Mouse (Mus musculus): ENCODE measurements at regions not wholly inside any gene's neighbourhood (a gene's known extent, or its start where the extent isn't known, plus 50 kb on each side); places are given as distances from the start of the nearest gene placed in this dataset.

GRCm38 (mm10) chr5:4595010-4595409, 162.8 kb downstream of the Fzd1 start:
- no peak overlapping the region for H3K27ac ChIP-seq
- H3K4me3 ChIP-seq (replicated peaks): no peak overlapping the region
- no peak for ATAC-seq (ENCODE audit: insufficient number of reproducible peaks, insufficient read depth, low FRiP score, low TSS enrichment, low read depth)
- H3K27me3 ChIP-seq: no peaks in the 10 kb centered on the region
- no peaks in the 10 kb centered on the region for H3K9me3 ChIP-seq
- 80% methylated on average over 2 of the region's 2 CpGs for WGBS
- no peaks in the 10 kb centered on the region for H3K36me3 ChIP-seq
- no peak overlapping the region for H3K4me2 ChIP-seq
- H3K4me1 ChIP-seq (replicated peaks): no peaks in the 10 kb centered on the region
- no peak overlapping the region for H3K9ac ChIP-seq (replicated peaks)

GRCm38 (mm10) chr5:4594562-4594961, 163.3 kb downstream of the Fzd1 start:
- Histone ChIP-seq H3K27me3 (no peaks in the 10 kb centered on the region), H3K4me2 (no peak overlapping the region), H3K9ac (replicated peaks) (no peak overlapping the region), H3K4me3 (replicated peaks) (no peak overlapping the region), H3K9me3 (no peaks in the 10 kb centered on the region), H3K4me1 (replicated peaks) (no peaks in the 10 kb centered on the region), H3K27ac (no peak overlapping the region), H3K36me3 (no peaks in the 10 kb centered on the region)
- ATAC-seq (ENCODE audit: insufficient number of reproducible peaks, insufficient read depth, low FRiP score, low TSS enrichment, low read depth): no peak
- WGBS: 64% methylated on average over 2 of the region's 2 CpGs

- no peak for ATAC-seq (ENCODE audit: insufficient number of reproducible peaks, insufficient read depth, low FRiP score, low TSS enrichment, low read depth)
- Histone ChIP-seq H3K9ac (replicated peaks) (no peak overlapping the region), H3K4me3 (replicated peaks) (no peak overlapping the region), H3K27ac (no peak overlapping the region), H3K9me3 (no peaks in the 10 kb centered on the region), H3K4me1 (replicated peaks) (no peaks in the 10 kb centered on the region), H3K27me3 (no peaks in the 10 kb centered on the region), H3K4me2 (no peak overlapping the region), H3K36me3 (no peaks in the 10 kb centered on the region)
- WGBS: 66% methylated on average over 5 of the region's 5 CpGs
Observed at GRCm38 (mm10) chr5:4593638-4594381, 164.0 kb downstream of the Fzd1 start.

GRCm38 (mm10) chr5:4591721-4592120, 166.1 kb downstream of the Fzd1 start:
- Histone ChIP-seq H3K4me3 (replicated peaks) (no peak overlapping the region), H3K9ac (replicated peaks) (no peak overlapping the region), H3K4me2 (no peak overlapping the region), H3K4me1 (replicated peaks) (no peaks in the 10 kb centered on the region), H3K27me3 (no peaks in the 10 kb centered on the region), H3K36me3 (no peaks in the 10 kb centered on the region), H3K27ac (no peak overlapping the region), H3K9me3 (no peaks in the 10 kb centered on the region)
- WGBS: 82% methylated on average over 1 of the region's 1 CpGs
- ATAC-seq (ENCODE audit: insufficient number of reproducible peaks, insufficient read depth, low FRiP score, low TSS enrichment, low read depth): no peak

GRCm38 (mm10) chr5:4582702-4583475, 174.9 kb downstream of the Fzd1 start:
- Histone ChIP-seq H3K4me3 (replicated peaks) (no peak overlapping the region), H3K9ac (replicated peaks) (no peak overlapping the region), H3K27me3 (no peaks in the 10 kb centered on the region; the same call in 1 of the 2 replicates), H3K4me1 (replicated peaks) (no peaks in the 10 kb centered on the region), H3K9me3 (no peaks in the 10 kb centered on the region), H3K27ac (no peak overlapping the region), H3K4me2 (no peak overlapping the region), H3K36me3 (no peaks in the 10 kb centered on the region)
- no peak for ATAC-seq (ENCODE audit: insufficient number of reproducible peaks, insufficient read depth, low FRiP score, low TSS enrichment, low read depth)
- 83% methylated on average over 1 of the region's 1 CpGs for WGBS

- Histone ChIP-seq H3K4me1 (replicated peaks) (no peaks in the 10 kb centered on the region), H3K27ac (no peak overlapping the region), H3K4me3 (replicated peaks) (no peak overlapping the region), H3K36me3 (no peaks in the 10 kb centered on the region), H3K4me2 (no peak overlapping the region), H3K27me3 (no peaks in the 10 kb centered on the region; the same call in 1 of the 2 replicates), H3K9me3 (no peaks in the 10 kb centered on the region), H3K9ac (replicated peaks) (no peak overlapping the region)
- ATAC-seq (ENCODE audit: insufficient number of reproducible peaks, insufficient read depth, low FRiP score, low TSS enrichment, low read depth): no peak
- 81% methylated on average over 8 of the region's 8 CpGs for WGBS
Observed at GRCm38 (mm10) chr5:4580185-4580839, 177.5 kb downstream of the Fzd1 start.

- H3K9ac ChIP-seq (replicated peaks): no peak overlapping the region
- H3K4me1 ChIP-seq (replicated peaks): no peaks in the 10 kb centered on the region
- 75% methylated on average over 3 of the region's 3 CpGs for WGBS
- no peaks in the 10 kb centered on the region for H3K36me3 ChIP-seq
- no peaks in the 10 kb centered on the region for H3K9me3 ChIP-seq
- no peak for ATAC-seq (ENCODE audit: insufficient number of reproducible peaks, insufficient read depth, low FRiP score, low TSS enrichment, low read depth)
- H3K4me3 ChIP-seq (replicated peaks): no peak overlapping the region
- H3K27ac ChIP-seq: no peak overlapping the region
- no peaks in the 10 kb centered on the region; the same call in 1 of the 2 replicates for H3K27me3 ChIP-seq
- no peak overlapping the region for H3K4me2 ChIP-seq
Observed at GRCm38 (mm10) chr5:4578856-4579255, 179.0 kb downstream of the Fzd1 start.

GRCm38 (mm10) chr5:4577179-4577578, 180.7 kb downstream of the Fzd1 start:
- Histone ChIP-seq H3K27me3 (no peaks in the 10 kb centered on the region; the same call in 1 of the 2 replicates), H3K4me3 (replicated peaks) (no peak overlapping the region), H3K36me3 (no peaks in the 10 kb centered on the region), H3K4me2 (no peak overlapping the region), H3K27ac (no peak overlapping the region), H3K4me1 (replicated peaks) (no peaks in the 10 kb centered on the region), H3K9me3 (no peaks in the 10 kb centered on the region), H3K9ac (replicated peaks) (no peak overlapping the region)
- ATAC-seq (ENCODE audit: insufficient number of reproducible peaks, insufficient read depth, low FRiP score, low TSS enrichment, low read depth): no peak
- 88% methylated on average over 6 of the region's 6 CpGs for WGBS

- peaks cover 19% of the 10 kb centered on the region; the same call in 1 of the 2 replicates for H3K4me1 ChIP-seq (replicated peaks)
- no peak for ATAC-seq (ENCODE audit: insufficient number of reproducible peaks, insufficient read depth, low FRiP score, low TSS enrichment, low read depth)
- H3K9me3 ChIP-seq: no peaks in the 10 kb centered on the region
- no peaks in the 10 kb centered on the region for H3K27me3 ChIP-seq
- H3K4me2 ChIP-seq: no peak overlapping the region
- H3K36me3 ChIP-seq: no peaks in the 10 kb centered on the region
- 46% methylated on average over 6 of the region's 6 CpGs for WGBS
- no peak overlapping the region for H3K9ac ChIP-seq (replicated peaks)
- no peak overlapping the region for H3K4me3 ChIP-seq (replicated peaks)
- no peak overlapping the region for H3K27ac ChIP-seq
Observed at GRCm38 (mm10) chr5:4563862-4564261, 194.0 kb downstream of the Fzd1 start.

- H3K27me3 ChIP-seq: no peaks in the 10 kb centered on the region
- H3K4me2 ChIP-seq: no peak overlapping the region
- H3K9ac ChIP-seq (replicated peaks): no peak overlapping the region
- H3K4me1 ChIP-seq (replicated peaks): peaks cover 19% of the 10 kb centered on the region; the same call in 1 of the 2 replicates
- 33% methylated on average over 8 of the region's 8 CpGs for WGBS
- H3K36me3 ChIP-seq: no peaks in the 10 kb centered on the region
- no peak for ATAC-seq (ENCODE audit: insufficient number of reproducible peaks, insufficient read depth, low FRiP score, low TSS enrichment, low read depth)
- H3K9me3 ChIP-seq: 0 out of 2 replicates have a peak, but pooled peaks cover 3% of the 10 kb centered on the region
- no peak overlapping the region for H3K4me3 ChIP-seq (replicated peaks)
- H3K27ac ChIP-seq: no peak overlapping the region
Observed at GRCm38 (mm10) chr5:4561661-4562060, 196.2 kb downstream of the Fzd1 start.

GRCm38 (mm10) chr5:4561139-4561470, 196.7 kb downstream of the Fzd1 start:
- Histone ChIP-seq H3K9me3 (0 out of 2 replicates have a peak, but pooled peaks cover 3% of the 10 kb centered on the region), H3K4me3 (replicated peaks) (no peak overlapping the region), H3K9ac (replicated peaks) (no peak overlapping the region), H3K27me3 (no peaks in the 10 kb centered on the region), H3K4me1 (replicated peaks) (peaks cover 19% of the 10 kb centered on the region; the same call in 1 of the 2 replicates), H3K4me2 (no peak overlapping the region), H3K36me3 (no peaks in the 10 kb centered on the region), H3K27ac (no peak overlapping the region)
- ATAC-seq (ENCODE audit: insufficient number of reproducible peaks, insufficient read depth, low FRiP score, low TSS enrichment, low read depth): no peak
- 55% methylated on average over 4 of the region's 4 CpGs for WGBS

Data from limb, embryonic 12.5 days (tissue).